Mouse (Mus musculus) megakaryocyte, embryonic 14.5 days (primary cell): Measurements from ENCODE around the gene Kcnb1.

Experiments used
- FLI1 ChIP-seq: IDR thresholded peaks from 2 replicates; pipeline ENCODE4 v1.6.1; 2012; ENCODE audit warnings: low read length, inconsistent platforms, mixed read lengths
- GATA1 ChIP-seq: IDR thresholded peaks from 3 replicates; pipeline ENCODE4 v1.6.1; 2012; ENCODE audit warnings: mixed read lengths, low read length, inconsistent platforms, borderline replicate concordance

DNA sequence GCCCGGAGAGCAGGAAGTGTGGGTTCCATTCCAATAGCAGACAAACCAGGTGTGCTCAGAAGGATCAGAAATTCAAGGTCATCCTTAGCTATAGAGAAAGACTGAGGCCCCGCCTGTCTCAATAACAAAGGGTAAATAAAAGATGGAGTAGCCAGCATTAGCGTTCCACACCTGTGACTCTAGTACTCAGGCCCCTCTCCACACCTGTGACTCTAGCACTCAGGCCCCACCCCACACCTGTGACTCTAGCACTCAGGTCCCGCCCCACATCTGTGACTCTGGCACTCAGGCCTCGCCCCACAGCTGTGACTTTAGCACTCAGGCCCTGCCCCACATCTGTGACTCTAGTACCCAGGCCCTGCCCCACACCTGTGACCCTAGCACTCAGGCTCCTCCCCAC is 115.4 kb downstream of the Kcnb1 start:
- TF ChIP-seq FLI1 (no peak), GATA1 (no peak)
